Mouse (Mus musculus) stomach, adult 2 months (tissue): ENCODE data around the gene Gm21518. TPM values are rescaled to one million over a fixed set of nuclear protein-coding genes. Genes with fewer than 3 reads are reported as not detected.

Experiments
- polyA plus RNA-seq: library from polyadenylated mRNA; depleted of rRNA; stranded (reverse); fragments of >200 nt; gene quantifications from 2 replicates; pipeline ENCODE4 v1.2.3, GENCODE M21; 2012; rRNA removed

The Gm21518 gene
- polyA plus RNA-seq: not detected in 2 replicates

DNA sequence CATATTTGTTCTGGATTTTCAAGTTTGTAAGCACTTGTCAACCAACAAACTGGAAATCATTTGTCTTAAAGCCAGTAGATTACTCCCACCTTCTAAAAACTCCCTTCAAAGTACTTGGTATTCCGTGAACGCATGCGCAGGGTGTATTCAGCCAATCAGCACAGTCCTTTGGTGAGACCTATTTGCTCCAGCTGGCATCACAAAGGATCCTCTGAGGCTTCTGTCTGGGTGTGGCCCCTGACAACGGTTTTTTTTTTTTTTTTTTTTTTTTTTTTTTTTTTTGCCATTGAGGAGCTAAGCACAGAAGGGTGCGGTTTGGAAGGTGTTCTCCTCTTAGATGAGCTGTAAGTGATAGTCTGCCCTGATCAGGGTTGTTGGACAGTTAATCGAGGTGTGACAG lies at the start of gene Gm21518:
TSS of gene Gm21518 (plus strand) at position 301 of the 400 bp plus-strand sequence.

